Mouse (Mus musculus): ENCODE measurements at regions not wholly inside any gene's neighbourhood (a gene's known extent, or its start where the extent isn't known, plus 50 kb on each side); places are given as distances from the start of the nearest gene placed in this dataset.

DNA sequence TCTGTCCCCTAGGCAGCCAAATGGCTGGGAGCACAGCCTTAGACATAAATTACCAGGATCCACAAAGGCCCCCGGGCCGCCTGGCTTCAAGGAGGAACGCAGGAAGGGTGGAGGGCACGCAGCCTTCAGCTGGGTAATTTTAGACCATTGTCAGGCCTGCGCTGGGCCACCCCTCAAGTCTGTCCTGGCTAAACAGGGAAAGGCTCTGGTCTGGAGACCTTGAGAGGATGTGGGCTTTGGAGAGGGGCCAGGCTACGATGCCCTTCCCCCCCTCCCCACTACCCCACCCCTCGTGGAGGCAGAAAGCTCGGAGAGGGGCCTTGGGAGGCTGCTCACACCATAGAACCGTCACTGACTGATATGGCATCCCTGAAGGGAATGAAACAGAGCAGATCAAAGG is 126.7 kb downstream of the Ddx1 start:
- Histone ChIP-seq H3K9ac (ENCODE audit: control insufficient read depth, low read depth, low read length, poor library complexity, severe bottlenecking) (no peak overlapping the region), H3K27me3 (ENCODE audit: control insufficient read depth in 1 of 2, insufficient read depth in 2 of 2, low read length in 2 of 2) (no peaks in the 10 kb centered on the region; a peak in 1 of 4 replicates), H3K79me2 (ENCODE audit: control insufficient read depth, insufficient read depth, low read length, poor library complexity) (no peaks in the 10 kb centered on the region), H3K9me3 (replicated peaks; ENCODE audit: insufficient read depth, low read length) (no peaks in the 10 kb centered on the region), H3K4me3 (ENCODE audit: control insufficient read depth in 1 of 2, insufficient read depth in 1 of 2, low read depth in 2 of 2, low read length in 2 of 2) (no peak overlapping the region), H3K4me1 (ENCODE audit: control insufficient read depth in 1 of 2, insufficient read depth in 2 of 2, low read length in 2 of 2) (no peaks in the 10 kb centered on the region), H3K36me3 (ENCODE audit: control insufficient read depth in 1 of 2, insufficient read depth in 2 of 2, low read length in 2 of 2) (no peaks in the 10 kb centered on the region), H3K27ac (ENCODE audit: control insufficient read depth, low read depth, low read length) (no peak overlapping the region)
- TF ChIP-seq ZMIZ1 (IDR thresholded peaks at IDR 0.05; ENCODE audit: low read depth, low read length) (no peak), GABPA (IDR thresholded peaks at IDR 0.05; ENCODE audit: low read depth, low read length) (no peak), ZKSCAN1 (IDR thresholded peaks at IDR 0.05; ENCODE audit: low read depth, low read length) (no peak), GATA1 (IDR thresholded peaks at IDR 0.05; ENCODE audit: low read depth, low read length) (no peak), HCFC1 (IDR thresholded peaks at IDR 0.05; ENCODE audit: low read depth, low read length) (no peak), ETS1 (IDR thresholded peaks at IDR 0.05; ENCODE audit: low read depth, low read length) (no peak), POLR2A (IDR thresholded peaks at IDR 0.05; ENCODE audit: control insufficient read depth in 1 of 2, insufficient read depth in 1 of 2, low read depth in 1 of 2, low read length in 2 of 2, poor library complexity in 1 of 2) (no peak), RAD21 (IDR thresholded peaks at IDR 0.05; ENCODE audit: low read depth, low read length) (no peak), JUND (IDR thresholded peaks at IDR 0.05; ENCODE audit: low read depth, low read length) (no peak), CTCF (IDR thresholded peaks at IDR 0.05 in 2 of 3, conservative IDR thresholded peaks at IDR 0.05 in 1 of 3; ENCODE audit: control insufficient read depth in 1 of 3, insufficient read depth in 1 of 3, low read depth in 2 of 3, low read length in 3 of 3, poor library complexity in 1 of 3, severe bottlenecking in 1 of 3) (no peak), RCOR1 (IDR thresholded peaks at IDR 0.05; ENCODE audit: low read depth, low read length) (no peak), NELFE (IDR thresholded peaks at IDR 0.05; ENCODE audit: low read depth, low read length) (no peak), CHD1 (IDR thresholded peaks at IDR 0.05; ENCODE audit: low read depth, low read length) (no peak)
- no peak for DNase-seq (ENCODE audit: low read depth, low spot score)

DNA sequence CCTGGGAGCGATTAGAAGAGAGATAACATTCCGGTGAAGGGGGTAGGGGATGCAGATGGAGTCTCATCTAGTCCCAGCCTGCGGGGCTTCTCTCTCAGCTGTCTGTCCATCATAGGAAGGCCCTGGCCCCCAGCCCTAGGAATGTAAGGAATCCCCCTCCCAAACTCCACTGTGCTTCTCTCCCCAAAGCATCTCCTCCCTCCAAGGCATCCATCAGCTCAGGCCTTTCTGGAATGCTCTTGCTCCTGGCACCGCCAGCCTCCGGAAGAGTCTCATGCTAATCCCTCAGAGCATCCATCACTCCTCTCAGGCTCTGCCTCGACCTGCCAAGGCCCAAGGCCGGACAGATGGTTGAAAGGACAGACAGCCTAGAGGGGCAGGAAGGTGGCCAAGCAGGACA is 128.4 kb downstream of the Ddx1 start:
- TF ChIP-seq MAZ (IDR thresholded peaks at IDR 0.05; ENCODE audit: low read depth, low read length) (no peak), MYB (IDR thresholded peaks at IDR 0.05; ENCODE audit: low read depth, low read length) (no peak), ZKSCAN1 (IDR thresholded peaks at IDR 0.05; ENCODE audit: low read depth, low read length) (no peak), BHLHE40 (IDR thresholded peaks at IDR 0.05; ENCODE audit: borderline replicate concordance, low read depth, low read length) (no peak), GATA1 (IDR thresholded peaks at IDR 0.05; ENCODE audit: low read depth, low read length) (no peak), USF1 (IDR thresholded peaks at IDR 0.05; ENCODE audit: low read depth, low read length) (no peak), NELFE (IDR thresholded peaks at IDR 0.05; ENCODE audit: low read depth, low read length) (no peak), GABPA (IDR thresholded peaks at IDR 0.05; ENCODE audit: low read depth, low read length) (no peak), MEF2A (IDR thresholded peaks at IDR 0.05; ENCODE audit: extremely low read depth, insufficient replicate concordance, low read depth, low read length, poor library complexity, severe bottlenecking) (no peak), CTCF (IDR thresholded peaks at IDR 0.05 in 2 of 3, conservative IDR thresholded peaks at IDR 0.05 in 1 of 3; ENCODE audit: control insufficient read depth in 1 of 3, insufficient read depth in 1 of 3, low read depth in 2 of 3, low read length in 3 of 3, poor library complexity in 1 of 3, severe bottlenecking in 1 of 3) (no peak), ZMIZ1 (IDR thresholded peaks at IDR 0.05; ENCODE audit: low read depth, low read length) (no peak), RAD21 (IDR thresholded peaks at IDR 0.05; ENCODE audit: low read depth, low read length) (no peak), POLR2AphosphoS5 (IDR thresholded peaks at IDR 0.05; ENCODE audit: borderline replicate concordance, low read depth, low read length) (no peak), NRF1 (IDR thresholded peaks at IDR 0.05; ENCODE audit: insufficient read depth, low read depth, low read length, poor library complexity, severe bottlenecking) (no peak)
- DNase-seq (ENCODE audit: low read depth, low spot score), result no peak

More for the DNA sequence above, 128.4 kb downstream of the Ddx1 start:
- Histone ChIP-seq H3K27ac (ENCODE audit: control insufficient read depth, low read depth, low read length) (no peak overlapping the region), H3K9ac (ENCODE audit: control insufficient read depth, low read depth, low read length, poor library complexity, severe bottlenecking) (no peak overlapping the region), H3K4me3 (ENCODE audit: control insufficient read depth in 1 of 2, insufficient read depth in 1 of 2, low read depth in 2 of 2, low read length in 2 of 2) (no peak overlapping the region), H3K27me3 (ENCODE audit: control insufficient read depth in 1 of 2, insufficient read depth in 2 of 2, low read length in 2 of 2) (peaks cover 0 to 1% of the 10 kb centered on the region in 2 experiments; a peak in 1 of 4 replicates), H3K4me1 (ENCODE audit: control insufficient read depth in 1 of 2, insufficient read depth in 2 of 2, low read length in 2 of 2) (no peaks in the 10 kb centered on the region), H3K9me3 (replicated peaks; ENCODE audit: insufficient read depth, low read length) (no peaks in the 10 kb centered on the region), H3K36me3 (ENCODE audit: control insufficient read depth in 1 of 2, insufficient read depth in 2 of 2, low read length in 2 of 2) (no peaks in the 10 kb centered on the region), H3K79me2 (ENCODE audit: control insufficient read depth, insufficient read depth, low read length, poor library complexity) (no peaks in the 10 kb centered on the region)

Data from MEL (cell line).